Mouse (Mus musculus): Measurements from ENCODE around the gene Stk11ip. TPM values are rescaled to one million over a fixed set of nuclear protein-coding genes. Genes with fewer than 3 reads are reported as not detected.

Gene Stk11ip
- polyA plus RNA-seq, 1 experiment from 2014 or later = 11.8 TPM

- Histone ChIP-seq H3K27me3 (ENCODE audit: control insufficient read depth, insufficient read depth, low read length) (no peaks in the 10 kb centered on the region), H3K27ac (replicated peaks in 1 of 2; ENCODE audit: control insufficient read depth in 1 of 2, insufficient read depth in 1 of 2, low read depth in 2 of 2, low read length in 2 of 2) (no peak overlapping the region), H3K4me3 (ENCODE audit: control insufficient read depth in 1 of 2, insufficient read depth in 1 of 2, low read depth in 1 of 2, low read length in 2 of 2) (no peak overlapping the region), H3K9ac (ENCODE audit: low read length) (no peak overlapping the region), H3K36me3 (ENCODE audit: control insufficient read depth, insufficient read depth, low read length) (no peaks in the 10 kb centered on the region), H3K9me3 (ENCODE audit: control insufficient read depth, low read length) (no peaks in the 10 kb centered on the region), H3K4me2 (ENCODE audit: low read length) (no peak overlapping the region), H3K4me1 (ENCODE audit: control insufficient read depth in 2 of 2, insufficient read depth in 2 of 2, low read length in 2 of 2) (peaks cover 14 to 16% of the 10 kb centered on the region in 2 experiments)
- no peak for ATAC-seq (ENCODE audit: insufficient number of reproducible peaks, insufficient read depth, low FRiP score, low read depth)
- WGBS = 77% methylated on average over 17 of the region's 17 CpGs
Measured at GRCm38 (mm10) chr1:75574476-75575310, 53.4 kb downstream of the Stk11ip start.

- Histone ChIP-seq H3K4me1 (ENCODE audit: control insufficient read depth in 2 of 2, insufficient read depth in 2 of 2, low read length in 2 of 2) (no peaks in the 10 kb centered on the region), H3K27me3 (ENCODE audit: control insufficient read depth, insufficient read depth, low read length) (no peaks in the 10 kb centered on the region), H3K4me2 (ENCODE audit: low read length) (no peak overlapping the region), H3K9me3 (ENCODE audit: control insufficient read depth, low read length) (no peaks in the 10 kb centered on the region), H3K27ac (replicated peaks in 1 of 2; ENCODE audit: control insufficient read depth in 1 of 2, insufficient read depth in 1 of 2, low read depth in 2 of 2, low read length in 2 of 2) (no peak overlapping the region), H3K4me3 (ENCODE audit: control insufficient read depth in 1 of 2, insufficient read depth in 1 of 2, low read depth in 1 of 2, low read length in 2 of 2) (no peak overlapping the region), H3K9ac (ENCODE audit: low read length) (no peak overlapping the region), H3K36me3 (ENCODE audit: control insufficient read depth, insufficient read depth, low read length) (no peaks in the 10 kb centered on the region)
- ATAC-seq (ENCODE audit: insufficient number of reproducible peaks, insufficient read depth, low FRiP score, low read depth) = no peak
- 63% methylated on average over 7 of the region's 7 CpGs for WGBS
Measured at GRCm38 (mm10) chr1:75581936-75582624, 60.8 kb downstream of the Stk11ip start.

GRCm38 (mm10) chr1:75582625-75582956 lies 61.3 kb downstream of the Stk11ip start:
- Histone ChIP-seq H3K9ac (ENCODE audit: low read length) (no peak overlapping the region), H3K36me3 (ENCODE audit: control insufficient read depth, insufficient read depth, low read length) (no peaks in the 10 kb centered on the region), H3K27me3 (ENCODE audit: control insufficient read depth, insufficient read depth, low read length) (no peaks in the 10 kb centered on the region), H3K4me3 (ENCODE audit: control insufficient read depth in 1 of 2, insufficient read depth in 1 of 2, low read depth in 1 of 2, low read length in 2 of 2) (no peak overlapping the region), H3K9me3 (ENCODE audit: control insufficient read depth, low read length) (no peaks in the 10 kb centered on the region), H3K27ac (replicated peaks in 1 of 2; ENCODE audit: control insufficient read depth in 1 of 2, insufficient read depth in 1 of 2, low read depth in 2 of 2, low read length in 2 of 2) (no peak overlapping the region), H3K4me1 (ENCODE audit: control insufficient read depth in 2 of 2, insufficient read depth in 2 of 2, low read length in 2 of 2) (no peaks in the 10 kb centered on the region), H3K4me2 (ENCODE audit: low read length) (no peak overlapping the region)
- no peak for ATAC-seq (ENCODE audit: insufficient number of reproducible peaks, insufficient read depth, low FRiP score, low read depth)
- WGBS = 85% methylated on average over 5 of the region's 5 CpGs

DNA sequence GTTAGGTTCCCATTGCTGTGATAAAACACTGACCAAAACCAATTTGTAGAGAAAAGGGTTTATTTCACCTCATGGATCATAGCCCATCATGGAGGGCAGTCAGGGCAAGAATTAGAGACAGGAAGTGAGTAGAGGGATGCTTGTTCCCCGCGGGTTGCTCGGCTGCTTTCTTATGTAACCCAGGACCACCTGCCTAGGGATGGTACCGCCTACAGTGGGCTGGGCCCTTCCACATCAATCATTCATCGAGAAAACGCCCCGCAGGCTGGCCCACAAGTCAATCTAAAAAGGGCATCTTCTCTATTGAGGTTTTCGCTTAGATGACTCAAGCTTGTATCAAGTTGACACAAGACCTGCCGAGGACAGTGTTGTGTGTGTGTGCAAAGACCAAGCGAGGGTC lies 61.7 kb downstream of the Stk11ip start:
- Histone ChIP-seq H3K27ac (replicated peaks in 1 of 2; ENCODE audit: control insufficient read depth in 1 of 2, insufficient read depth in 1 of 2, low read depth in 2 of 2, low read length in 2 of 2) (no peak overlapping the region), H3K4me3 (ENCODE audit: control insufficient read depth in 1 of 2, insufficient read depth in 1 of 2, low read depth in 1 of 2, low read length in 2 of 2) (no peak overlapping the region), H3K9me3 (ENCODE audit: control insufficient read depth, low read length) (no peaks in the 10 kb centered on the region), H3K9ac (ENCODE audit: low read length) (no peak overlapping the region), H3K4me2 (ENCODE audit: low read length) (no peak overlapping the region), H3K36me3 (ENCODE audit: control insufficient read depth, insufficient read depth, low read length) (no peaks in the 10 kb centered on the region), H3K4me1 (ENCODE audit: control insufficient read depth in 2 of 2, insufficient read depth in 2 of 2, low read length in 2 of 2) (peaks cover 3% of the 10 kb centered on the region in 2 experiments; a peak in 2 of 4 replicates), H3K27me3 (ENCODE audit: control insufficient read depth, insufficient read depth, low read length) (no peaks in the 10 kb centered on the region)
- WGBS = 73% methylated on average over 10 of the region's 10 CpGs
- no peak for ATAC-seq (ENCODE audit: insufficient number of reproducible peaks, insufficient read depth, low FRiP score, low read depth)

- 68% methylated on average over 3 of the region's 3 CpGs for WGBS
- H3K36me3 ChIP-seq (ENCODE audit: control insufficient read depth, insufficient read depth, low read length) = no peaks in the 10 kb centered on the region
- H3K27me3 ChIP-seq (ENCODE audit: control insufficient read depth, insufficient read depth, low read length) = no peaks in the 10 kb centered on the region
- no peak for ATAC-seq (ENCODE audit: insufficient number of reproducible peaks, insufficient read depth, low FRiP score, low read depth)
- H3K4me2 ChIP-seq (ENCODE audit: low read length) = no peak overlapping the region
- no peaks in the 10 kb centered on the region for H3K9me3 ChIP-seq (ENCODE audit: control insufficient read depth, low read length)
- peaks cover 9 to 17% of the 10 kb centered on the region in 2 experiments for H3K4me1 ChIP-seq (ENCODE audit: control insufficient read depth in 2 of 2, insufficient read depth in 2 of 2, low read length in 2 of 2)
- no peak overlapping the region for H3K27ac ChIP-seq (replicated peaks in 1 of 2; ENCODE audit: control insufficient read depth in 1 of 2, insufficient read depth in 1 of 2, low read depth in 2 of 2, low read length in 2 of 2)
- H3K9ac ChIP-seq (ENCODE audit: low read length) = no peak overlapping the region
- no peak overlapping the region for H3K4me3 ChIP-seq (ENCODE audit: control insufficient read depth in 1 of 2, insufficient read depth in 1 of 2, low read depth in 1 of 2, low read length in 2 of 2)
Measured at GRCm38 (mm10) chr1:75586791-75587190, 65.5 kb downstream of the Stk11ip start.

Other genes starting within 250 kb of the Stk11ip start
- gene Resp18, start 243.1 kb upstream of the Stk11ip start, polyA plus RNA-seq (2014; fragmentation: Nextera tagmentation; extraction: Ambion mirVana) = 0.53 TPM in 1 of 2 replicates, not detected in the other
- gene Dnpep, start 203.5 kb upstream of the Stk11ip start, polyA plus RNA-seq (2014; fragmentation: Nextera tagmentation; extraction: Ambion mirVana) = 122 and 128 TPM in 2 replicates
- 351 and 377 TPM in 2 replicates for gene Des, start 161.2 kb upstream of the Stk11ip start, polyA plus RNA-seq (2014; fragmentation: Nextera tagmentation; extraction: Ambion mirVana)
- gene Speg, start 146.2 kb upstream of the Stk11ip start, polyA plus RNA-seq (2014; fragmentation: Nextera tagmentation; extraction: Ambion mirVana) = 52.4 and 53.4 TPM in 2 replicates
- gene Gmppa, start 85.6 kb upstream of the Stk11ip start, polyA plus RNA-seq (2014; fragmentation: Nextera tagmentation; extraction: Ambion mirVana) = 53.3 and 71.9 TPM in 2 replicates
- gene Asic4, start 71.1 kb upstream of the Stk11ip start, polyA plus RNA-seq (2014; fragmentation: Nextera tagmentation; extraction: Ambion mirVana) = 0.18 TPM in 1 of 2 replicates, not detected in the other
- 23.5 and 27.0 TPM in 2 replicates for gene Chpf, start 42.2 kb upstream of the Stk11ip start, polyA plus RNA-seq (2014; fragmentation: Nextera tagmentation; extraction: Ambion mirVana)
- gene Tmem198, start 42.0 kb upstream of the Stk11ip start, polyA plus RNA-seq (2014; fragmentation: Nextera tagmentation; extraction: Ambion mirVana) = 0.20 and 0.38 TPM in 2 replicates
- gene Obsl1, start 15.1 kb upstream of the Stk11ip start, polyA plus RNA-seq (2014; fragmentation: Nextera tagmentation; extraction: Ambion mirVana) = 109 and 124 TPM in 2 replicates
- 2.6 and 3.9 TPM in 2 replicates for gene Inha, start 14.5 kb upstream of the Stk11ip start, polyA plus RNA-seq (2014; fragmentation: Nextera tagmentation; extraction: Ambion mirVana)
- gene Slc4a3, start 24.7 kb downstream of the Stk11ip start, polyA plus RNA-seq (2014; fragmentation: Nextera tagmentation; extraction: Ambion mirVana) = 20.8 and 24.2 TPM in 2 replicates

Data from heart, embryonic 14.5 days (tissue).